Mouse (Mus musculus): ENCODE data around the gene Crbn.

Gene Crbn

DNA sequence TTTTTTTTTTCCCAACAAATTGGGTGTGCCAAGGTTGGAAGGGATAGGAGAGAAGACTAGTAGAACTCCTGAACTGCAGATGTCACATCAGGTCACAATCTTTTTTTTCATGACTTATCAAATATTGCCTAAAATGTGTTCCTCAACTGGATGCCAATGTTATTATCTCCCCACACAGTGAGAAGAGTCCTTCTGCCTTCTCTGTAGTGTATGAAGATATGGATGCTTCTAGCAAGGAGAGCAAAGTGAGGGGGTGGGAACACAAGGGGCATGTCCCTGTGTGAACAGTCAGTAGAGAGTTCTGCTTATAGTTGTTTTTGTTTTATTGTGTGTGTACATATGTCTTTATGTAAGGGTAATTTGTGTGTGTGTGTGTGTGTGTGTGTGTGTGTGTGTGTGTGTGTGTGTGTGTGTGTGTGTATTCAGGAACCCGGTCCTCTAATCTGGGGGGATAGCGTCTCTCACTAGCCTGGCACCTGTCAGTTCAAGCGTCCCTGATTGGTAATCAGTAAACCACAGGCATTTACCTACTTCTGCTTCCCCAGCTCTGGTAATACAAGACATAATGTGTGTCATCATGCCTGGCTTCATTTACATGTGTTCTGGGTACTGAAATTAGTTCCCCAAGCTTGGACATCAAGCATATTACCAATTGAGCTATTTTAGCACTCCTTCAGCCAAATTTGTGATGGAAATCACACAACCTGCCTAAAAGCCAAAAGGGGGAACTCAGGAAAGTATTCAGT, 39.2 kb downstream of the Crbn start:
- DNase-seq, result no peak

DNA sequence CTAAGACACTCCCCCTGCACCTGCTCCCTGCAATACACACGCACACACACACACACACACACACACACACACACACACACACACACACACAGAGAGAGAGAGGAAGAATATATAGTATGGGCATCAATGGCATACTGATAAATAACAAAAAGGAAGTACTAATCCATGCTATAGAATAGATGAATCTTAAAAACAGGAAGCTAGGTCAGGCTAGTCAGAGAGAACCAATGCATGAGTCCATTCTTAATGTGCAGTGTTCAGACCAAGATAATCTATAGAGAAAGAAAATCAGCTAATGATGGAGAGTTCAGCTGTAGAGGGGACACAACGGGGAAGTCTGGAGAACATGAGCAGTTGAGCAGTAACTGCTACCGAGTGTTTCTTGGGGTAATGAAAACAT, 41.6 kb downstream of the Crbn start:
- DNase-seq, result no peak

DNA sequence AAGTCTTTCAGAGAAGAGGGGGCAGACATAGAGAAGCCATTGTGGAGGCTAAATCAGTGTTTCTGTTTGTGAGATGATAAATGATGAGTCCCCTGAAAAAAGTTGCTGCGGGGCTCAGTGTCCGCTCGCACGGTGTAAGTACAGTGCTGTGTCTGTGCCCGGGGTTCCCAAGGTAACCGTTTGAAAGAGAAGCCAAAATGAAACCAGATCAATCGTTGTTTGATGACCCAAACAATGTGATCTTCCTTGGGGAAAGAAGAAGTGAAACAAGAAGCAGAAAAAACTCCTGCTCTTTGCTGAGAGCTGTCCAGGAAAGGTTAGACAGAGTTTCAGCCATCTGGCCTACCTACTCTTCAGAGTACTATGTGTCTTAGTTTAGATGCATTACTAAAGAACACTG, 49.6 kb downstream of the Crbn start:
- DNase-seq, result no peak

DNA sequence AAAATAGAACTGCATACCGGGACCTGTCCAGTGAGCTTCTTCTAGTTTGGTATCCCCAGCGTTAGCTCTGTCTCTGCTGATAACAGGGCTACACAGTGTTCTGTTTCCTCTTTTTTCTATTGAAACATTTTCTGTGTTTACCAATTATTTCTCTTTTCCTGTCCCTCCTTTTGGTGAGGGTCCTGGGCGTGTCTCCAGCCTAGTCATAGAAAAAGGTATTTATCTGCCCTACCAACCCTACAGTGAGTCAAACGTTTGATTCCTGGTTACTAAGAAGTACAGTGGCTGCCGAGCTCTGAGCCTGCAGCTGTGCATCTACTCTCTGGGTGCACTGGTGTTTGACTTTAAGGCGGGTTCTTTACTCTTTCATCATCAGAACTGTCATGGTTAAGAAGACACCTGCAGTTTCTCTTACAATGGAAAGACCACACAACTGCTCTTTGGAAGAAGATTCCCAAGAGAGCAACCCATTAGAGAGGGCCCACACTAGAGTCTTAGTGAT, 50.9 kb downstream of the Crbn start, which contains the start of gene Il5ra:
Gene Il5ra (minus strand): TSS at position 151 of the 502 bp plus-strand sequence.
- DNase-seq, result peak in 1 of 2 experiments; percentile 31

DNA sequence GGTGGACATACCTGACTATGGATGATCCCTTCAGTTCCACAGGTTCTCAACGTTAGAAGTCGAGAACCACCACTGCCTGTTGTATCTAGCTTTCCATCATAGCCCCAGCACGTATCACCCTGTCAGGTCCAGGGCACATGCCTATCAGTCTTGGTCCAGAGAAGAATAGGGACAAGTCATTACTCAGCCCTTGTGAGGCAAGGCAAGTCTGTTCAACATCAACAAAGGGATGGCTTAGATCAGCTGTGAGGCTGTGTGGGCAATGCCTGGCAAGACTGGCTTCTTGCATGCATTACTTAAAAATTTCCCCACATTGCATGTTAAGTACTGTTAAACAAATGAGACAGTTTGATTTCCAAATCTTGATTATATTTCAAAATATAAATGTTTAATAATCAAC, 52.1 kb downstream of the Crbn start:
- no peak for DNase-seq

DNA sequence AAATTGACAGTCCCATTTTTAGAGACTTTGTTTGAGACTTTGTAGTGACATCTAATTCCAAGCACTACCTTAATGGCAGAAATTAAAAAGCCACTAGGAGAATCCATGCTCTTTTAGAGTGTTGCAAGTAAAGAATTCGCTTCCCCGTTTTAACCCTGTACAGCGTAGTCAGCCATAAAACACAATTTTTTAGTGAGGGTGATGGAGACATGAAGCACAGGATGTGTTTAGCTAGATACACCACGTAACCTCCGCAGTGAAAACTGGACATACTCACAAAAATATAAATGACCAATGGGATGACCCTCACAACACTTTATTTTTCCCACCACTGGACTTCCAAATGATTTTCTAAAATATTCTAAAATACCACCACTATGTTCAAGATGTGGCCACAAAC, 52.6 kb downstream of the Crbn start:
- no peak for DNase-seq

DNA sequence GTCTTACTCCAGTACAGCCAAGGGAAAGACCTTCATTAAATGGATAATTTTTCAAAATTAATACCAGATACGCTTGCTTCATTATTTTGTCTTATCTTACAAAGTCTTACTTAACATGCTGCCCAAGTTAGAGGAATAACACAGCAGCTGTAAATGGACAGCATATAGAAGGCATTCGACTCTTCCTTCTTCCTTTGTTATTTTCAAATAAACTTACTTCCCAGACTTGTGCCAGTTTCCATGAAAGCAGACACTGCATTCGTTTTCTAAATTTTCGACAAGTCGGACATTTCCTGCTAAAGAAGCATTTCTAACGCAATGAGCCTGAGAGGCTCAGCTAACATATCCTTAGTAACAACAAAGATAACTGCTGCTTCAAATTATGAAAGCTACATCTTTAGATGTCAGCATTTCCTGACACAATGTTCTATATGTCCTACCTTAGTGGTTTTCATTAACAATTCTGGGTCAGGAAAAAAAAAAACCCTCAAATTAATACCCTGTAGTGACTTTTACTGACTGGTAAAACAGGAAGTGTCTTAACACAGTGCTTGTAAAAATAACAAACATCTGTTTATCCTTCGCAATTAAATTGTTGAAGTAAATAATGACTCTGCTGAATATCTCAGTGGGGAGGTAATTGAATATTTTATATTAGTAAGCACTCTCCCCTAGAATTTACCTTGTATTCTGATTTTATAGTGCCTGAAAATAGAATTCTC, 54.0 kb downstream of the Crbn start:
- no peak for DNase-seq

DNA sequence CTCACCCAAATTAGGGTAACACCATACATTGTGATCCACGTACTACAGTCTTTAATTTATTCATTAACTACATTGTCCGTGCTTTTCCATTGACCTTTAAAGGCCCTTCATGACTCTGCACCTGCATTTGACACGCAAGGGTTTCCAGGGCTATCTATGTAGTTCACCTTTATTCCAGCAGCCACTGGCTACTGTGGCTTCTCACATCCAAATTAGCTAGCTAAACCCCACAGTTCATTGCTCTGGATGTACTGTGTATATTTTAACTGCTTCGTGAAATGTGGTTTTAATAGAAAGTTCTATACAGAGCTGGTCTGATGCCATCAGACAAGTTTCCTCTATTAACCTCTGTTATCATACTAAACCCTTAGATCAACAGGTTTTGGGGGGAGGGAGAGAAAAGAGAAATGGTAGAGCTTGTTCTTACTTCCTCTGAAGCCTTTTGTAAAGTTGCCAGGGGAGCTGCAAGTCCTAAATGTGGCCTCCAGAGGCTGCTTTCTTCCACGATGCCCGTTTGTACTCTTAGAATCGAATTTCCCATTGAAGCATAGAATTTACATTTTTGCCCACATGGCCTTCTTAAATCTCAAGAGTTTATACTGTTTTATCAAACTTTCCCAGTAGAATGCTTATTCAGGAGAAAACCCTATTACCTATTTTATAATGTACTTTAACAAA, 56.2 kb downstream of the Crbn start:
- DNase-seq, result no peak

DNA sequence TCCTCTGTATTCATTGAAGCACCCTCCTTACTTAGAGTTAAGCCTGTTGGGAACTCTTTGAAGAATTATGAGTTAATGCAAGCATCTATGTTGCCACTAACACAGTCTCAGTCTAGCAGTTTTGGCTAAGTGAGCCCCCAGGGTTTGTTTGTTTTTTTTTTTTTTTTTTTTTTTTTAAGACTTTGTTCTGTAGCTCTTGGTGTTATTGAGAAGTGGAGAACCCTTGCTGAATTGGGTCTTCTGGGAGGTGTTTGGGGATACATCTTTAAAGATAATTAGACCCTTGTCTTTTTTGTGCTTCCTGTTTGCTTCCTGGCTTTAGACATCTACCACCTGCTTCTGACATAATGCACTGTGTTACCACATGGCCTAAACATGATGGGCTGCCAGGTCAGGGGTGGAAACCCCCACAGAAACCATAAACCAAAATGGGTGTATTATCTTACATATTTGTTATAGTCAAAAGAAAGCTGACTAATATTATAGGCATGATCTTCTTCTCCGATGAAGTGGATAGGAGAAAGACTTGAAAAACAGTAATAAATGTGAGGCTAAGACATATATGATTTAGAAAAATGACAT, 59.5 kb downstream of the Crbn start:
- DNase-seq, result no peak

DNA sequence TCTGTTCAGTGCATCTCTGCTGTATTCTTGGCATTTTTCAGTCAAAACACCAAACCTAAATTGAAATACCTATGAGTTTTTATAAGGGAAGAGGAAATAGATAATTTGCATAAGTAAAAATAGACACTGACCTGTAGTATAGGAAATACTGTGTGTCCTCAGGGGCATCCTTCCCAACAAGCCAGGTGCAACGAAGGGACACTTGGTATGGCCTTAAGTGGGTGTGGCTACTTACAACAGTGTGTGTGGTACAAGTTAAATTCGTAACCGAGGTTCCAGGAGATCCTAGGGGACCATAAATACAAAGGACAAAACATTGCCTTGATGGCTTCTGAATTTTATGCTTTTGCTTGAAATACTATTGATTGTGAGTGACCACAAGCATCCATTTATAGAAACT, 61.6 kb downstream of the Crbn start:
- no peak for DNase-seq

DNA sequence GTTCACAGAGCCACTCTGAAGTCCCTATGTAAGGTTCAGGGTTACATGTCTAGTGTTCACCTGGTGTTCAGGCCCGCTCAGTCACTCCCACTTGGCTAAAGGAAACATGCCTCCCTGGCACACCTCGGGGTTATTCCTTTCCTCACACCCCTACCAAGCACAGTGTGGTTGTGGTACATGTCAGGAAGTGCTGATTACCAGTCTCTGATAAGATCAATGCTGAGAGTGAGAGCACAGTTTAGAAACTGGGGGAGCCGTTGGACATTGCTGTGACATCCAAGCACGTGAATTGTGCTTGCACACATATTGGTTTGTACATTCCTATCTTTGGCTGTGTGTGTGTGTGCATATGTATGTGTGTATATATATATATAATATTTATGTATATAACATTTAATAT, 67.3 kb downstream of the Crbn start:
- DNase-seq, result no peak
